Mouse (Mus musculus) midbrain, embryonic 14.5 days (tissue): ENCODE measurements at regions not wholly inside any gene's neighbourhood (a gene's known extent, or its start where the extent isn't known, plus 50 kb on each side); places are given as distances from the start of the nearest gene placed in this dataset.

ENCODE experiments used
- ATAC-seq: fragments of 200-750 bp; cut with Nextera tagmentation; 2 replicates; pipeline ENCODE4 v1.8.0; 2017; ENCODE audit warnings: moderate number of reproducible peaks, moderate library complexity; ENCODE audit not compliant: low FRiP score, low TSS enrichment
- DNase-seq: peaks from one replicate; pipeline ENCODE4 v3.0.0-alpha.2; 2015
- H3K27ac ChIP-seq: fragments of 300-500 bp; sonication (generic); replicated peaks from 2 replicates; pipeline ENCODE4 v1.5.1; 2014; ENCODE audit warnings: mild to moderate bottlenecking, low read depth, low read length, moderate library complexity
- H3K27me3 ChIP-seq: fragments of 300-500 bp; sonication (generic); 2 replicates; pipeline ENCODE4 v1.6.1; 2014; ENCODE audit warnings: low read length, control low read depth, mixed read lengths; ENCODE audit not compliant: control insufficient read depth, insufficient read depth
- H3K36me3 ChIP-seq: fragments of 300-500 bp; sonication (generic); 2 replicates; pipeline ENCODE4 v1.6.1; 2014; ENCODE audit warnings: low read length, control low read depth; ENCODE audit not compliant: control insufficient read depth, insufficient read depth
- H3K4me1 ChIP-seq: fragments of 300-500 bp; sonication (generic); 2 replicates; pipeline ENCODE4 v1.6.1; 2014; ENCODE audit warnings: mild to moderate bottlenecking, antibody characterized with exemption, low read length, control low read depth; ENCODE audit not compliant: control insufficient read depth, insufficient read depth
- H3K4me2 ChIP-seq: fragments of 300-500 bp; sonication (generic); 2 replicates; pipeline ENCODE4 v1.6.1; 2014; ENCODE audit warnings: mild to moderate bottlenecking, low read length, moderate library complexity
- H3K4me3 ChIP-seq: fragments of 300-500 bp; sonication (generic); replicated peaks from 2 replicates; pipeline ENCODE4 v1.5.1; 2014; ENCODE audit warnings: low read depth, low read length
- H3K9ac ChIP-seq: fragments of 300-500 bp; sonication (generic); replicated peaks from 2 replicates; pipeline ENCODE4 v1.6.1; 2014; ENCODE audit warnings: mild to moderate bottlenecking, low read length, moderate library complexity
- H3K9me3 ChIP-seq: fragments of 300-500 bp; sonication (generic); 2 replicates; pipeline ENCODE4 v1.6.1; 2016; ENCODE audit warnings: low read length, control low read depth, mixed read lengths; ENCODE audit not compliant: control insufficient read depth
- WGBS: fragments of 180-500 bp; shearing (Covaris S2); extraction: QIAGEN DNeasy Blood & Tissue Kit; methylation state at CpG from one replicate; pipeline ENCODE4 v1.1.7; 2014; 5-methylcytosine and 5-hydroxymethylcytosine counted together

DNA sequence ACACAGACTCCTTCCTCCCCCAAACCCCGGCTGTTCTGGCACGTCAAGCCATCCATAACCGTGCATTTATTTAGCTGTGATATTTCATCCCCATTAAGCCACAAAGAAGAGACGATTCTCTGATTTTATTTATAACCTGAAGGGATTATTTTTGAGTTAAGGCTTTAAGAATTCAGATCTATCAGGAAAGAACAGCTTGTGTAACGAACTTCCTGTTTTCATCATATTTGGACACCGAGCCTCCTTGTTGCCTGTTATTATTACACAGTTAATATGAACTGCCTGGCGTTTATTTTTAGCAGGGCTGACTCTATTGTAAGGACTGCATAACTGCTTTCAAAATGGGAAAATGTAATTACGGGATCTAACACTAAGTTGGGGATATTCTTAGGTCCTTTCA, 96.2 kb upstream of the Nr4a3 start:
- ATAC-seq, result no peak
- no peak overlapping the region for H3K4me2 ChIP-seq
- H3K36me3 ChIP-seq, result no peaks in the 10 kb centered on the region
- H3K27ac ChIP-seq, result no peak overlapping the region
- H3K4me3 ChIP-seq, result no peak overlapping the region
- DNase-seq, result peak; percentile 4
- no peaks in the 10 kb centered on the region for H3K9me3 ChIP-seq
- no peak overlapping the region for H3K9ac ChIP-seq
- WGBS, result 66% methylated on average over 8 of the region's 8 CpGs
- no peaks in the 10 kb centered on the region for H3K27me3 ChIP-seq
- no peaks in the 10 kb centered on the region for H3K4me1 ChIP-seq

DNA sequence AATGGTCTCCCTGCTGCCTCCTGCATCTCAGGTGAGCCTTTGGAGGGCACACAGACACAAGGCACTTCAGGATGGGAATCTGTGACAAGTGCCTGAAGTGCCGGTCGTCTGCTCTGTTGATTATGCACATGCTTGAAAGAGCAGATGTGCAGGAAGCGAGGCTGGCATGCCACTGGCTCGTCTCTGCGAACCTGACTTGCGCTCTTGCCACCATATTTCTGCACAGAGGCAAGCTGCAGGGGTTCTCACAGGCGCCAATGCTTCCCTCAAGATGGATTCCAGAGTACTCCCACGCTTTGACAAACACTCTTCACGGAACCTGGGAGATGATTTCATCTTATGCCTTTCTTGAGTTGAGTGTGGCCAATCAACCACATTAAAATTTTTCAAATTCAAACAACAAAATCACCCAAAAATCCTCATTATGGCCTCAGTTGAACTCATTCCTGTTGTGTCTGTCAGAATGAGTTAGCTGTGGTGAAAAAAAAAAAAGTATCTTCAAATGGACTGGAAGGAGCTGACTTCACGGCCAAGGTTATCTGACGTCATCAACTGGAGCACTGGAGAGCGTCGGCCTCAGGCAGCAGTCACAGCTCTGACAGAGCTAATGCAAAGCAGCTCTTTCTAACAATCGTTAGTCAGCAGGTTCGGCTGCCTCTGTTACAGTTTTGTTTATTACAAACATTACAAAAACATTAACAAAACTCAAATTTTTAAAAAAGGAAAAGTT, 90.2 kb upstream of the Nr4a3 start:
- Histone ChIP-seq H3K9ac (no peak overlapping the region), H3K4me2 (no peak overlapping the region), H3K27ac (no peak overlapping the region), H3K4me1 (no peaks in the 10 kb centered on the region), H3K4me3 (no peak overlapping the region), H3K27me3 (no peaks in the 10 kb centered on the region), H3K9me3 (no peaks in the 10 kb centered on the region), H3K36me3 (no peaks in the 10 kb centered on the region)
- ATAC-seq (no peak), DNase-seq (no peak)
- 80% methylated on average over 15 of the region's 15 CpGs for WGBS

- H3K4me1 ChIP-seq, result no peaks in the 10 kb centered on the region
- DNase-seq (no peak), ATAC-seq (no peak)
- H3K4me2 ChIP-seq, result no peak overlapping the region
- H3K27ac ChIP-seq, result no peak overlapping the region
- no peak overlapping the region for H3K9ac ChIP-seq
- H3K4me3 ChIP-seq, result no peak overlapping the region
- H3K36me3 ChIP-seq, result no peaks in the 10 kb centered on the region
- no peaks in the 10 kb centered on the region for H3K27me3 ChIP-seq
- no peaks in the 10 kb centered on the region for H3K9me3 ChIP-seq
- 77% methylated on average over 4 of the region's 4 CpGs for WGBS
Observed at GRCm38 (mm10) chr4:47964630-47965029, 80.3 kb upstream of the Nr4a3 start.

- 95% methylated on average over 4 of the region's 4 CpGs for WGBS
- H3K4me2 ChIP-seq, result no peak overlapping the region
- H3K36me3 ChIP-seq, result no peaks in the 10 kb centered on the region
Observed at GRCm38 (mm10) chr4:47971861-47972260, 73.1 kb upstream of the Nr4a3 start.

DNA sequence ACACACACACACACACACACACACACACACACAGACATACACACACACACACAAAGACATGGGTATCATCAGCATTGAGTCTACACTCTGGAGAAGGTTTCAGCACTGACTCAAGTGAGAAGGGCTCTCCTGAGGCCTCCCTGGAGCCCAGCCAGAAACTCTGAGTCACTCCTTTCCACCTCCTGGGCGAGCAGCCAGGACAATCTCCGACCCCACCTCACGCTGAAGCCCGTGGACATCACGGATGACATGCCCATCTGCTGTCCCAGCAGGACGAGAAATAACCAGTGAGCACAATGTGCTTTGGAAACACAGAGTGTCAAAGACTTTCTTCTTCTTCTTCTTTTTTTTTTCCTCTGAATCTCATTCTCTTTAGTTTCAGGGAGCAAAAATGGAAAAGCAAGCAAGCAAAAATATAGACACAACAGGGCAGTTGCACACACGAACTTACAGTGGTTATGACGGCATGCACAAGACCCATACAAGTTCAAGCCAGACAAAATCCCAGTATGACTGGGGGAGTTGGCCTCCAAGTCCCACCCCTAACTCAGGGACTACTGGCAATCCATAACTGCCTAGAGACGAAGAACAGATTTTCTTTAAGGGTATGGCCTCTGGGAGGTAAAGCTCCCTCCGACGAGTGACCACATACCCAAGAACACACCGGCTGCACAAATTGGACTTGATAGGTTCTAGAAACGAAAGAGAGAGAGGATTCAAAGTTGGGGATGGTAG, 65.2 kb upstream of the Nr4a3 start:
- Histone ChIP-seq H3K4me3 (no peak overlapping the region), H3K27ac (no peak overlapping the region), H3K4me2 (no peak overlapping the region), H3K36me3 (no peaks in the 10 kb centered on the region), H3K9ac (no peak overlapping the region), H3K27me3 (no peaks in the 10 kb centered on the region), H3K9me3 (no peaks in the 10 kb centered on the region), H3K4me1 (no peaks in the 10 kb centered on the region)
- DNase-seq (peak; percentile 45), ATAC-seq (no peak)
- WGBS, result 70% methylated on average over 13 of the region's 13 CpGs

More at GRCm38 (mm10) chr4:47971861-47972260, 73.1 kb upstream of the Nr4a3 start:
- no peaks in the 10 kb centered on the region for H3K4me1 ChIP-seq
- H3K27me3 ChIP-seq, result no peaks in the 10 kb centered on the region
- DNase-seq (no peak), ATAC-seq (no peak)
- H3K27ac ChIP-seq, result no peak overlapping the region
- H3K9me3 ChIP-seq, result no peaks in the 10 kb centered on the region
- no peak overlapping the region for H3K4me3 ChIP-seq
- no peak overlapping the region for H3K9ac ChIP-seq
